Comparison of ENCODE assay signal across 8 mouse cellular contexts in the genomic region with DNA sequence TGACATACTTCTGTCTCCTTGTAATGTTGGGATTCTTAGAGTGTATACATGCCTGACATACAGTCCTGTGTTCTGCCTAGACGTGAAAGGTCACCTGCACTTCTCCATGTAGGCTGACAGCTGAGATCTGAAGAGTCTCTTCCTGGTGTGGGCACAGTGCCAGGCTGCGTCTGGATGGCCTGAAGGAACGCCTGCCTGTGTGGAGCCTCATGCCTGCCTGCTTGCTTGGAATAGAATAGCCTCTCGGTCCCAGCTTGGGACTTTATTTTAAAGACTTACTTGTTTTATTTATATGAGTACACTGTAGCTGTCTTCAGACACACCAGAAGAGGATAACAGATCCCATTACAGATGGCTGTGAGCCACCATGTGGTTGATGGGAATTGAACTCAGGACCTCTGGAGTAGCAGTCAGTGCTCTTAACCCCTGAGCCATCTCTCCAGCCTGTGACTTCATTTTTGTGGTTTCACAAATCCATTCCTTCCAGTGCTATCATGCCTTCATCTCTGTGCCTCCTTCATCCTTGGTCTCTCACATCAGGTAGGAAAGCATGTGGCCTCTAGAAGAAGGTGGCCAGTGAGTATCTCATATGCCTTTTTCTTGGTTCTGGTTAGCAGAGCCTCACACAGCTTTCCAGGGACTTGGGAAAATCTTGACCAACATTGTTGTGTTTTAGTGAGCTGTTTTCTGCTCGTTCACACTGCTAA. TPM values are rescaled to one million over a fixed set of nuclear protein-coding genes. Genes with fewer than 3 reads are reported as not detected.
DNase-seq lines count a peak whose midpoint lies in the region; ATAC-seq lines count a peak whose summit lies in the region.

No protein-coding gene starts in this region.

- H3K4me2 ChIP-seq in lung, embryonic 16.5 days (ENCODE audit: low read depth, low read length), result no peak overlapping the region; the same call in 1 of the 2 replicates

- H3K36me3 ChIP-seq in lung, embryonic 16.5 days (ENCODE audit: control insufficient read depth, insufficient read depth, low read length), result no peaks in the 10 kb centered on the region
- peaks cover 17% of the 10 kb centered on the region for H3K36me3 ChIP-seq in forebrain, embryonic 10.5 days (replicated peaks)

- peaks cover 33% of the 10 kb centered on the region for H3K4me1 ChIP-seq in lung, embryonic 16.5 days (replicated peaks; ENCODE audit: control insufficient read depth, insufficient read depth, low read length)
- peaks cover 14% of the 10 kb centered on the region for H3K4me1 ChIP-seq in forebrain, embryonic 10.5 days

- no peak for DNase-seq in lung, postnatal 25 days (ENCODE audit: low spot score)
- peak; percentile 71 for DNase-seq in brain, adult 2 months (ENCODE audit: low read depth, low spot score)
- peak; percentile 57 for DNase-seq in gastrocnemius, postnatal 10 days
- peak; percentile 65 to 73 for DNase-seq in kidney, postnatal 4 days
- DNase-seq in forebrain, embryonic 10.5 days (ENCODE audit: extremely low spot score, low spot score), result no peak
- DNase-seq in spleen, adult 12 weeks (ENCODE audit: low spot score), result no peak
- DNase-seq in ovary, adult 18-20 months (ENCODE audit: low spot score), result no peak

- no peaks in the 10 kb centered on the region for H3K27me3 ChIP-seq in lung, embryonic 16.5 days (ENCODE audit: control insufficient read depth, insufficient read depth, low read depth, low read length)
- no peaks in the 10 kb centered on the region for H3K27me3 ChIP-seq in forebrain, embryonic 10.5 days (ENCODE audit: poor library complexity, severe bottlenecking)

- 18% methylated on average over 5 of the region's 5 CpGs for WGBS in lung, embryonic 16.5 days
- WGBS in forebrain, embryonic 10.5 days, result 87% methylated on average over 5 of the region's 5 CpGs

- peak; percentile 31 for ATAC-seq in lung, embryonic 16.5 days (ENCODE audit: low read depth)

- no peaks in the 10 kb centered on the region for H3K9me3 ChIP-seq in lung, embryonic 16.5 days (ENCODE audit: control insufficient read depth, low read length)
- H3K9me3 ChIP-seq in forebrain, embryonic 10.5 days, result no peaks in the 10 kb centered on the region

- no peak overlapping the region for H3K4me3 ChIP-seq in lung, embryonic 16.5 days (ENCODE audit: low read length)
- no peak overlapping the region for H3K4me3 ChIP-seq in forebrain, embryonic 10.5 days

- H3K27ac ChIP-seq in lung, embryonic 16.5 days (ENCODE audit: low read length), result peak overlapping the region; percentile 86
- no peak overlapping the region for H3K27ac ChIP-seq in forebrain, embryonic 10.5 days

- no peak overlapping the region for H3K9ac ChIP-seq in lung, embryonic 16.5 days (ENCODE audit: low read length)

RNA-seq across cellular contexts. Expression of a gene that starts 26.4 kb away (rescaled TPM):
- 56.3 and 73.3 TPM in 2 replicates for polyA plus RNA-seq in lung, embryonic 16.5 days (2015; fragmentation: Nextera tagmentation; extraction: Ambion mirVana)
- 10 to 100 TPM; 16.4 to 22.7 TPM for total RNA-seq in gastrocnemius, postnatal 10 days (2021)
- 66.0 and 66.4 TPM in 2 replicates for polyA plus RNA-seq in forebrain, embryonic 10.5 days (2016; fragmentation: Nextera tagmentation; extraction: Ambion mirVana)

RNA-seq across cellular contexts. Expression of a gene that starts 52.2 kb away (rescaled TPM):
- polyA plus RNA-seq in lung, embryonic 16.5 days (2015; fragmentation: Nextera tagmentation; extraction: Ambion mirVana), result 2.0 and 2.5 TPM in 2 replicates
- 1 to 10 TPM; 3.5 to 5.8 TPM for total RNA-seq in gastrocnemius, postnatal 10 days (2021)
- 0.59 and 0.93 TPM in 2 replicates for polyA plus RNA-seq in forebrain, embryonic 10.5 days (2016; fragmentation: Nextera tagmentation; extraction: Ambion mirVana)

Comparison
In these comparisons a context has a peak if more than half of its experiments do, and no peak if none do; other contexts are left out.
1. DNase-seq: peak in brain, adult 2 months (single experiment), gastrocnemius, postnatal 10 days (single experiment) and kidney, postnatal 4 days (2 of 2); none in lung, postnatal 25 days (single experiment), forebrain, embryonic 10.5 days (single experiment), spleen, adult 12 weeks (single experiment) and ovary, adult 18-20 months (single experiment).